Mouse (Mus musculus): Measurements from ENCODE around the gene Ranbp17.

Gene Ranbp17

GRCm38 (mm10) chr11:33399346-33399745, 114.2 kb downstream of the Ranbp17 start:
- DNase-seq, result no peak

- DNase-seq, result no peak
These were observed 114.8 kb downstream of the Ranbp17 start for GRCm38 (mm10) chr11:33398701-33399100.

GRCm38 (mm10) chr11:33396275-33396674, 117.3 kb downstream of the Ranbp17 start:
- DNase-seq, result no peak

- no peak for DNase-seq
These were observed 119.5 kb downstream of the Ranbp17 start for GRCm38 (mm10) chr11:33394093-33394492.

- DNase-seq, result no peak
These were observed 124.9 kb downstream of the Ranbp17 start for GRCm38 (mm10) chr11:33388685-33389084.

GRCm38 (mm10) chr11:33361867-33362266, 151.7 kb downstream of the Ranbp17 start:
- no peak for DNase-seq

GRCm38 (mm10) chr11:33349269-33349668, 164.3 kb downstream of the Ranbp17 start:
- no peak for DNase-seq

- no peak for DNase-seq
These were observed 171.5 kb downstream of the Ranbp17 start for GRCm38 (mm10) chr11:33342061-33342460.

GRCm38 (mm10) chr11:33336552-33337121, 176.9 kb downstream of the Ranbp17 start:
- no peak for DNase-seq

GRCm38 (mm10) chr11:33335616-33336015, 177.9 kb downstream of the Ranbp17 start:
- no peak for DNase-seq

- no peak for DNase-seq
These were observed 181.4 kb downstream of the Ranbp17 start for GRCm38 (mm10) chr11:33332137-33332536.

GRCm38 (mm10) chr11:33319006-33319611, 194.4 kb downstream of the Ranbp17 start:
- DNase-seq, result no peak

GRCm38 (mm10) chr11:33309566-33309965, 204.0 kb downstream of the Ranbp17 start:
- no peak for DNase-seq

- no peak for DNase-seq
These were observed 212.7 kb downstream of the Ranbp17 start for GRCm38 (mm10) chr11:33300859-33301258.

- DNase-seq, result no peak
These were observed 214.2 kb downstream of the Ranbp17 start for GRCm38 (mm10) chr11:33299371-33299770.

GRCm38 (mm10) chr11:33297121-33297520, 216.4 kb downstream of the Ranbp17 start:
- no peak for DNase-seq

GRCm38 (mm10) chr11:33295422-33295821, 218.1 kb downstream of the Ranbp17 start:
- DNase-seq, result no peak

GRCm38 (mm10) chr11:33294063-33294462, 219.5 kb downstream of the Ranbp17 start:
- DNase-seq, result no peak

GRCm38 (mm10) chr11:33278571-33278970, 235.0 kb downstream of the Ranbp17 start:
- no peak for DNase-seq

GRCm38 (mm10) chr11:33276637-33277036, 236.9 kb downstream of the Ranbp17 start, which contains the start of gene Gm12117:
Gene Gm12117 (minus strand): TSS chr11:33276737.
- DNase-seq, result no peak

- DNase-seq, result no peak
These were observed 238.7 kb downstream of the Ranbp17 start for GRCm38 (mm10) chr11:33274816-33275215.

GRCm38 (mm10) chr11:33274294-33274693, 239.3 kb downstream of the Ranbp17 start:
- DNase-seq, result no peak

- DNase-seq, result no peak
These were observed 273.3 kb downstream of the Ranbp17 start for GRCm38 (mm10) chr11:33240295-33240694.

- DNase-seq, result no peak
These were observed 279.4 kb downstream of the Ranbp17 start for GRCm38 (mm10) chr11:33234134-33234533.

- no peak for DNase-seq
These were observed 281.5 kb downstream of the Ranbp17 start for GRCm38 (mm10) chr11:33232056-33232455.
